Mouse (Mus musculus): ENCODE measurements around the gene Gm9999. TPM values are rescaled to one million over a fixed set of nuclear protein-coding genes. Genes with fewer than 3 reads are reported as not detected.
A peak's percentile ranks its signal among the peaks of the same experiment; 100 is the strongest.
"Not testable (repeated sequence)": the region's sequence is repeated elsewhere in the genome, so short reads cannot be mapped to it uniquely, and the experiment has no call there.

Gm9999 gene
- polyA plus RNA-seq, 3 experiments from 2014 or later, result not detected

DNA sequence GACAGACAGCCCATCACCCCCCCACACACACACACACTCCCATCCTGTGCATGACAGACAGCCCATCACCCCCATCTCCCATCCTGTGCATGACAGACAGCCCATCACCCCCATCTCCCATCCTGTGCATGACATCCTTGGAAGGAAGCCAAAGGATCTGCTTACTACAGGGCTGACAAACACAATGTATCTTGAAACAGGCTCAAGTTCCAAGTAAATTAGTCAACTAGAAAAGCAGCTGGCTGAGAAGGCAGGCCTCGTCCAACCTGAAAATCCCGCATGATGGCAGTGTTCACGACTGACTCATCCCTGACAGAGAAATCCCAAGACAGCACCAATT, 17.2 kb downstream of the Gm9999 start:
- no peak for ATAC-seq

DNA sequence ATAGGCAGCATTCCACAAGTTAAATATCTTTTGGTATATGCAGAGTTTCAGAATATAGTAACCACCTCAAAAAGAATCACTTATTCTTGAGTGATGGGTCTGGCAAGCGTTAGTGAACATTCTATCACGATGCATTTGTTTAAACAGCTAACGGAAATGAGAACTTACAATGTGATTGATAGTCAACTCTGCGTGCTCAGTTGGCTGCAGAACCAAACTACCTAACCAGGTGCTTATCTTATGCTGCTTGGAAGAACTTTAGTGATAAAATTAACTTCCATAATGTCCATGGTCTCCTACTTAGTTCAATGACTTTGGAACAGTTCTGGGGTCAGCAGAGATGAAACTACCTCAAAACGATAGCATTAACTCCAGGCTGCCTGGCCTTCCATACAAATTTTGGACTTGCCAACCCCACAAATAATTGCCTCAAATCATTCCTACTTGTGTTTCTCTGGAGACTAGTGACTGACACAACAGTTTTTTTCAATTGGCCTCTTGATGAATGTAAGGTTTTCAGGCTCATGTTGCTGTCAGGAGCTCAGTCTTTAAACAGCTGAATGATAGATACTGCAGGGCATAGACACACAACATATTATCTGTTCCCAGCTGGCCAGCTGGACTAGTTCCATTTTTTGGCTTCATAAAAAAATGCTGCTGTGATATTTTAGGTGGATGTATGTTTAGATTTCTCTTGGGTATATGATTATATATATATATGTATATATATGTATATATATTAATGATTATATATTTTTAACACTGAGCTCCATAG, 17.9 kb downstream of the Gm9999 start:
- no peak for ATAC-seq

DNA sequence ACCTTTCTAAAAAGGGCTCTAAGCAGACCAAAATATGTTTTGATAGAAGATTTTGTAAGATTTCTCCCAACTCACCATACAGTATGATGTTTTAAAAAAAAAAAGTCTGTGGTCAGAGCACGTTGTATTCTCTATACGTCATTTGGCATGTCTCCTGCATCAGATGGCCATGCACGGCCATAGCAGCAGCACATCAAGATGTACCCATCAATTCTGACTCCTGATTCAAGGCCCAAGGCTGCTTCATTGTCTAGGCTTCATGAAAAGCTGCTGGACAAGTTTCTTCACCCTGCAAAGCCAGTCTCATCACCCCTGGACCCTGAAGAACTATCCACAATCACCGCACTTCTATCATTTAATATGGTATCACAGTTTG, 18.5 kb downstream of the Gm9999 start:
- no peak for ATAC-seq

DNA sequence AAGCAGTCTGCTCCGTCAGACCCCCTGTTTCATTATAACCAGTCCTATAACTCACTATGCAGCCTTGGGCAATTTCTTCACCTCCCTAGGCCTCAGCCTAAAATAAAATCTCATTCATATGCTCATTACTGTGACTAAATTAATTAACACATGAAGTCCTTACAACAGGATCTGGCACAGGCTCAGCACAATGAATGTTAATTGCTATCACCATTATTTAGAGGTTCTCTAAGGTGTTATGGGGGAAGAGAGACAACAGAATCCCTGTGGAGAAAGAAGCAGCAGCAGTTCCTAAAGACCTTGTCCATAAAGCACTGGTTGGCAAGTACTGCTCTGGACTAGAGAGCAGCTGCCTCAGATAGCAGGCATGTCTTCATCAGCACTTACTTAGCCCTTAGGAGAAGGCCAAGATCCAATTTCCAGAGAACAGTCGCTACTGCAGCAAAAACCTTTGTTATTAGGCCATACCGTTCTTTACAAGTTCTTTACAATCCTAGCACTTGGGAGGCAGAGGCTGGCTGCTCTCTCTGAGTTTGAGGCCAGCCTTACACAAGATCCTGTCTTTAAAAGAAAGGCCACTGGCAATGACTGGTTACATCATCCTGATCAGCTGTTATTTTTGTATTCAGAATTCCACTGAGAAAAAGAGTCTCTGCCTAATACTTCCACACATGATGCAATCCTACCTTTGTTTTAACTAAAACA, 20.2 kb downstream of the Gm9999 start:
- ATAC-seq, result no peak

DNA sequence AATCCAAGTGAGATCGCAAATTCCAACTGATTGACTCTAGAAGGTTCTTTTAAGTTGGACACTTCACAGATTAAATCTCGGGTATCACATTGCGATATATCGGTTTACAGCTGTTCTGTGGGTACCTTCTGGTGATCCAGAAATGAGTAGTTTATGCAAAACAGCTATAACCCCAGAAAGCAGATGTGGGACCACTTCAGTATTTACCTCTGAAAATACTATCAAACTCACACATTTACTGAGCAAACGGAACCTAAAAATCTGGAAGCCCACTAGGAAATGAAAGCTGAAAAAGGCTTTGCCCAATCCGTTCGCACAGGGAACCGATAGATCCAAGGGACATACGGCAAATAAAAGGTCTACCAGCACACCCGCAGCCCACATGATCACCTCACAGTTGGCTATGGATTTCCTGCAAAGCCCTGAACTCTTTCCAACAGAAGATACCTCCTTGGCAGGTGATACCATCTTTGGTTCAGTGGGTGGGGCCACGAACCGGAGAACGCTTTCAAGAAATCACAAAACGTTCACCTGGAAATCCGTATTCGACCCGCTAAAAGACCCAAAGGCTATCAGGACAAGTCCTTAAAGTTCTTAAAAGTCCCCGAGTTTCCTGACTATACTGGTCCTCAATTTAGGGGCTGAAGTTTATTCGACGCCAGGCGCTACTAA, 23.9 kb downstream of the Gm9999 start:
- peak; percentile 8 for ATAC-seq

DNA sequence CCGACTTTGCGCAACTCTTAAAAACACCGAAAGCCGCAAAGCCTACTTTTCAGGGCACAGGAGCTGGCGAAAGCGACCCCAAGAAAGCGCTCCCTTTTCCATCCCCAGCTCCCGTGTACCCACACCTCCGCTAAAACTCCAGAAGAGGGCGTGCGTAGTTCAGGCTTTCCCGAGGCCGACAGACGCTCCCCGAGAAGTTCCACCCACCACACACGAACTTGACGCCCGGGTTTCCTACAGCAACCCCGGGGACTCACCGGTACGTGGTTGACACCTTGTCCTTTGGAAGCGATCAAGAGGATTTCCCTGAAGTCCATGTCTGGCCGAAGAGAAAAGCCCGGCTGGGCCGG, 24.4 kb downstream of the Gm9999 start:
- ATAC-seq, result peak; percentile 22

DNA sequence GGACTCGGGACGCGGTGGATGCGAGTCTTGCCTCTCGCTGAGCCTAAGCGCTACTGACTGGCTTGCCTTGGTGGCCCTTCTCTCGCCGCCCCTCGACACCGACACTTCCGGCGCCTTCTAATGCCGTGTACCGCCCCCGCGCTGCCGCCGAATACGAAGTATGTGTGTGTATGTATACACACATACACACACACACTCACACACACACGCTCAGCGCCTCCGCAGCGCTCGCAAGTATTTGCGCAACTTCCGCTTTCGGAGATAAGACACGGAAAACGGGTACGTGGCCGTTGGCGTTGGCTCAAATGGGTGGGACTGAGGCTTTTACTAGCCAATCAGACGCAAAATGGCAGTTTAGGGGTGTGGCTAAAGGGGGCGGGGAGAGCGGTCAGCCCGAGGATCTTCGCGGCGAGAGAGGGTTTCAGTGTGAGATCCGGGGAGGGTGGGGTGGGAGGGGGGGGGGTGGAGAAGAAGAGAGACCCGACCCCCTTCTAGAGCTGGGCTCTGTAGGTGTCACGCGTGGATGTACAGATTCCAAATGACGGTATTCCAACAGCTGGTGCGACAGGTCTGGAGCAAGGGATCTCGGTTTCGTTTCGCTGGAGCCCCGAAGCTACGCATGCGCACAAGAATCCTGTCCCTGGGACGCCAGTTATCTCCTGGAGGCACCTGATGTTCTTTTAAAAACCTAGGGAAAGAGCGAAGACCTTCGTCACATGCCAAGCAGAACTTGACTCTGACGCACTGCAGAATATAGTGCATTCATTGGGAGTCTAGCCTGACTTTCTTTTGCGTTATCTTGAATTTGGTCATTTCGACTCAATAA, 25.0 kb downstream of the Gm9999 start, which contains the start of gene Spty2d1:
Spty2d1 (minus strand) TSS at position 244 of the 826 bp plus-strand sequence.
- ATAC-seq, result peak; percentile 87

DNA sequence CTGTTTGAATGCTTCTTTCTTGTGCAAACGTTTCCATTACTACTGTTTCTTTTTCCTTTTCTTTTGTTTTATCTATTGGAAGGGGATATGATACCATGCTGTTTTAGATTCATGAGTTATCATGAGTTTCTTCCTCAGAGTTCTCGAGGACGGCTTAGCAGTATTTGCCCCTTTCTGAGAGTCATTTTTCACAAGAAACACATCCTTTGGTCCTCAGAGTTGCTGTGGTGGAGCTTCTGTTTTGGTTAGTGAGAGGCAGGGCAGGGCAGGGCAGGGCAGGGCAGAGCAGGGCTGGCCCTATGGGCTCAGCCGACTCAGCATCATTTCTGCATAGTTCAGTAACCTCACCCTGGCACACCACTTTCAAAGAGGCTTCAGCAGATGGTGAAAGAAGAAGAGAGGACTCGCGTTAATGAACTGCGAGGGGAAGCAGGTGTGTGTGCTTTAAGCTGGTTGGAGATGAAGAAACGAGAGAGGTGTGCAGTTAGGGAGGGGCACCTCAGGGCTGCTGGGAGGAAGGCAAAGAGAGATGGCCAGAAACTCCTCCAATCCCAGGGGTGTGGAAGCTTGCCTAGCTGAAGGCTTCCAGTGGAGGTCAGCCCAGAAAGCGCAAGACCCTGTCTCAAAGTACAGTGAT, 29.9 kb downstream of the Gm9999 start:
- no peak for ATAC-seq

DNA sequence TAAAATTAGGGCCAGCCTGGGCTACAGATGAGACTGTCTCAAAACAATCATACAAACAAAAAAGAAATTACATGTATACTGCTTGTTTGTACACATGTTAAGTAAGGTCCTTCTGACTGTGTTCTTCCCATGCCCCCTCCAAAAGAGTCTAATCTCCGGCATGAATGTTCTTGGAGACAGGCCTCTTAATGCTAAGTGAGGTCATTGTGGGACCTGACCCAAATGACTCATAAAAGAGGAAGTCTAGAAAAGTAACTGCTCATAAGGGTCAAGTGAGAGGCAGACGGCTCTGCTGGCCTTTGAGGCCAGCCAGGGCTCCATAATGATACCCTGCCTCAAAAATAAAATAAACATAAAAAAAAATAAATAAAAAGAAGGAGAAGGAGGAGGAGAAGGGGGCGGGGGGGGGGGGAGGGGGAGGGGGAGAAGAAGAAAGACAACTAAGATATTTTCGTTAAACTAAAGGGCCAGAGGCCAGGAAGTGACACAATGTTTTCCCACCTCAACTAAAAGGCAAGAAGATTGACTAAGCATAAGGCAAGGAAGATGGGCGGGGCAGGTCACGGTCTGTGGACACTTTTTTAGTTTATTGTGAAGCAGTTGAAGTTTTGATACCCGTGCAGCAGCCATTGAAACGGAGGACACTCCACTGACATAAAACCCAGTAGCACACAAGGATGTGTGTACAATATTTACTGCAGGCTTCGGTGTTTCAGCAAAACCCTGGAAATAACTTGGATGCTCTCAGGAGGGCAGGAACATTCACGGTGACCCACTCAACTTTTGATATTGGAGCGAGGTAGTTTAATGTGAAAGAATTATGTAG, 31.4 kb downstream of the Gm9999 start:
- no peak for ATAC-seq

DNA sequence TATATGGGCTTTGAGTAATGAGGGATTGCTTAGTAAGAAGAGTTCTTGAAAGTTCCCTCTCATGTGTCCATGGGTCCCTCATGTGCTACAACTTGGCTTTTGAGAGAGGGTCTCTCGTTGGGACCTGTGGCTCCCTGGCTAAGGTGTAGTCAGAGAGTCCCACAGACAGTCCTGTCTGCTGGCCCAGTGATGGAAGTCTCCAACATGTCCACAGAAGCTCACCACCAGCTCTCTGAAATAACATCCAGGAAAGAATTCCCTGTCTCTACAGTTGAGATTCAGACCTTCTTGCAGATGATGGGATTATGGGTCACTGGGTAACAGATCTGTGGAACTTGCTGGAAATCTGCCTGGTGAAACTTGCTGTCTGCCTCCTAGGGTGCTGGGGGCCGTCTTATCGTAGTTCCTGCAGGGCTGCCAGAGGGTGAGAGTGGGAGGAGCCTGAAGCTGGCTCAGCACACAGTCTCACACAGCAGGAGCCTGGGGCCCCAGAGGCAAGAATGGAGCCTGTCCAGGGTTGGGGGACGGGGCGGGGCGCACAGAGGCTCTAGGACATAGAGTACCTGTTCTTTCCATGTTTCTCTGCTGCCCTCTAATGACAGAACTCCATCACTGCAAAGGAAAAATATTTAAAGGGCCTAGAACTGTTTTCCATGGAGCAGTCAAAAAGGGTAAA, 32.1 kb downstream of the Gm9999 start:
- ATAC-seq, result peak; percentile 78

DNA sequence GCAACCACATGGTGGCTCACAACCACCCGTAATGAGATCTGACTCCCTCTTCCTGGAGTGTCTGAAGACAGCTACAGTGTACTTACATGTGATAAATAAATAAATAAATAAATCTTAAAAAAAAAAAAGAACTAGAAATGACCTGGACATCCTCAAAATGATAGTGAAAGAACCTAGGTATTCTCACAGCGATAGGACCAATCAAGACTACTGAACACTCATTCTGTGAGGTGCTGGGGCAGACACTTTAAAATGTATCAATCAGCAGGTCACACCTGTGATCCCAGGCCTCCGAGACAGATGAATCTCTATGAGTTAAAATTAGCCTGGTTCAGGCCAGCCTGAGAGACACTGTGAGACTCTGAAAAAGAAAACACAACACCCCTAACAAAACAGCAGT, 33.2 kb downstream of the Gm9999 start:
- ATAC-seq, result no peak

DNA sequence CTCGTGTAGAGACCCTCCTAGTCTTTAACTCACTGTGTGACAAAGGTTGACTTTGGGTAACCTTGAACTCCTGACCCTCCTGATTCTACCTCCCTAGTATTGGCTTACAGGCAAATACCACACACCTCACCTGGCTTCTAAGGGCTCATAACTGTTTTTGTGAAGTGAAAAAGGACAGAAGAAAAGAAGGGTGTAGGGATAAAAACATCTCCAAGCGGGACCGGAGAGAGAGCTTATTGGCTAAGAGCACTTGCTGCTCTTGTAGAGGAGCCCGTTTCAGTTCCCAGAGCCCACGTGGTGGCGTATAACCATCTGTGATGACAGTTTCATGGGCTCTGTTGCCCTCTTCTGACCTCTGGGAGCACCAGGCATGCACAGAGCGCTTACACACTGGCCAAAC, 33.8 kb downstream of the Gm9999 start:
- no peak for ATAC-seq

DNA sequence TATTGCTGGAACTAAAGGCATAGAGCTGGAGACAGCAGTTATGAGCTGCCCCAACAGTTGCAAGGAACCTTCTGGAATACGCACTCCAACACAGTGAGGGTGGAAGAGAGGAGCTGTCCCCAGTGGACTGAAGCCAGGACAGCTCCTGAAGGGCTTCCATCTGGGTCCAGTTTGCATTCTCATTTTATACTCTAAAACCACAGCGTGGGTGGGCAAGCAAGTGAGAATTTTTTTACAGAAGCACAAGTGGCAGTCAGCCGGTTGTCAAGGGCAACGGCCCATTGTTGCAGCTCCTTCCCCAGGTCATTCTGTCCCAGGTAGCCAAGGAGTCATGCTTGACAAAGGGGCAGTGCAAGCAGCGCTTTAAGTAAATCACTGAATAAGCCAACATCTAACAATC, 36.3 kb downstream of the Gm9999 start:
- no peak for ATAC-seq

DNA sequence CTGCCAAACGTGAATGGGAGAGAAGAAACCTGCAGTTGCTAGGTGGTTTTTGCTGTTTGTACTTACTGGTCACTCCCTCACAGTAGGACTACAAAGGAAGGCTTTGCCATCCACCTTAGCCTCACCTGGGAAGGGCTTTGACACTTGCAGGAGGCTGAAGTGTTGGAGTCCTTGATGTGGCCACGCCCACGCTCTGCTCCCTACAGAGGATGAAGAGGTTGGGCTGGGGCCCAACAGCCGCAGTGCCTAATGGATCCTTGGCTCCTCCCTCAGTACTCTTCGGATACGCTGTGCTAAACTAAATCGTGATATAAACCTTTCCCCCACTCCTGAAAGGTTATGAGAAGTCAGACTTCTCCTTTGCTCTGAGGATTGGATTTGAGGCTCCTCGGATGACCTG, 37.6 kb downstream of the Gm9999 start:
- no peak for ATAC-seq

DNA sequence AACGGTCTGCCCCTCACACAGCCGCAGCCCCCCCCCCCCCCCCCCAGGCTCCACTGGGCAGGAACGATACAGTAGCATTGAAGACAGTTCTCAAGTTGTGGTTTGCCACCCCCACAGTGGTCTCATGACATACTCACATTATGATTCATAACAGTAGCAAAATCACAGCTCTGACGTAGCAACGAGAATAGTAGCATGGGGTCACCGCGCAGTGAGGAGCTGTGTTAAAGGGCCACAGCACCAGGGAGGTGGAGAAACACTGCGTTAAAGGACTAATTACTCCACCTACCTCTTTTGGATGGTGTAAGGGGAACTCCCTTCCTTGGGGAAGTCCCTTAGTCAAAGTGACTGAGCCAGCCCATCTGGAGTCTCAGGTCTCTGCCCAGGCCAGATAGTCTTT, 39.1 kb downstream of the Gm9999 start:
- peak; percentile 96 for ATAC-seq

DNA sequence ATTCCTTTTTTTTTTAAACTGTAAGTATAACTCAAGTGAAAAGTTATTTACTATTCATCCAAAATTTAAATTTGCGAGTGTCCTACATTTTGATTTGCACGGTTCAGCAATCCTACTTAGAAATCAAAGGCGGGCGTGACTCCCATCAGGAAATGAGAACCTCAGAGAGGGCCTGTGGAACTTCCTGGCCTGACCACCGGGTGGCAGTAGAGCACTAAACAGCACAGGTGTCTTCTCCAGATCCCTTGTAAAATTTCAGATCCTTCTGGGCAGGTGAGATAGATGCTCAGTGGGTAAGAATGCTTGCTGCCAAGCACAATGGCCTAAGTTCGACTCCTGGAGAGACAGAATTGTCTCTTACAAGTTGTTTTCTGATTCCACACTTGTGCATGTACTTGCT, 40.1 kb downstream of the Gm9999 start:
- peak; percentile 54 for ATAC-seq

DNA sequence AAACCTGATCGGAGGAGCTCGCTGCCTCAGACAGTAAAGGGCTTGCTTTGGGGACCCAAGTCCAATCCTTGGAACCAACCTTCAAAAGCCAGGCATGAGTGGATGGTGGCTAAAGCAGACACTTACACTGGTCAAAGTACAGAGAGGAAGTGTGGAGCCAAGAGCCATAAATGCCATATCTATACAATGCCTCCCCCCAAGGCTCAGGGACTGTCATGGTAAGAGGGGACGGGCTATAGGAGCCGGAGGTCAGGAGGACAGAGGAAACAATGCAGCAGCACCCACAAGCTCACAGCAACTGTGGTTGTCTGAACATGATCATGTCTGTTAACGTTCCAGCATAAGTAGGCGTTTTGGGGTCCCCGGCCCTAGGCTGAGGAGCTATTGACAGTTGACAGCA, 41.1 kb downstream of the Gm9999 start:
- ATAC-seq, result no peak

DNA sequence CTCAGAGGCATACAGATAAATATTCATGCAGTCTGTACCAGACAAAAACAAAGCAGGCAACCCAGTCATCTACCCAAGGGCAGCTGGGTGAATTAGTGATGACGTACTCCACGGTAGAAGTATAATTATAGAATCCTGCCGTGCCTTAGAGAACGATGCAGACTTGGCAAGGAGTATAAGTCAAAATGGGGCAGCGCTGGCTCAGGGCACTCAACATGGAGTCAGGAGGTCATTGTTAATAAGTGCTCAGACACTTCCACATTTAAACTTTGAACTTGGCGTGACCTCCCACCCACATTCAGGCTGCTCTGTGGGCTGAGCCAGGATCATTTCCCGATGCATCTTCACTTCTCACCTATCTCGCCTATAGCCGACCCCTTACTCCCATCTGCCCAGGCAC, 42.0 kb downstream of the Gm9999 start:
- no peak for ATAC-seq

DNA sequence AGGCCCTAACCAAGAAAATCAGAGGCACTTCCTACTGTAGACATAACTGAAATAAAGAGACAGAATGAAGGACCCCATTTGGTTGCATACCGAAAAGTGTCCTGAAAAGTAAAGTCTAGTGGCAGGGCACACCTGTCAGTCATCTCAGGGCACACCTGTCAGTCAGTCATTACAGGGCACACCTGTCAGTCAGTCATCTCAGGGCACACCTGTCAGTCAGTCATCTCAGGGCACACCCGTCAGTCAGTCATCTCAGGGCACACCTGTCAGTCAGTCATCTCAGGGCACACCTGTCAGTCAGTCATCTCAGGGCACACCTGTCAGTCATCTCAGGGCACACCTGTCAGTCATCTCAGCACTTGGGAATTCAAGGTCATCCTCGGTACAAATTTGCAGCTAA, 43.5 kb downstream of the Gm9999 start:
- not testable (repeated sequence) for ATAC-seq

DNA sequence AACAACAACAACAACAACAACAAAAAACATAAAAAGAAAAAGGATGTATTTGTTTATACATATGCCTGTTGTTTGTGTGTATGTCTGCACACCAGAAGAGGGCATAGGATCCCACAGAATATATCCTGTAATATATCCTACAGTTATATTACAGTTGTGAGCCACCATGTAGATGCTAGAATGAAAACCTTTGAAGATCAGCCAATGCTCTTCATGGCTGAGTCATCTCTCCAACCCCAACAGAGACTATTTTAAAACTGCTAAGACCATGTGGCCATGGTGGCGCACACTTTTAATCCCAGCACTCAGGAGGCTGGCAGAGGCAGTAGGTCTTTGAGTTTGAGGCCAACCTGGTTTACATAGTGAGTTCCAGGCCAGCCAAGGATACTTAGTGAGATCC, 44.1 kb downstream of the Gm9999 start:
- no peak for ATAC-seq
